Mouse (Mus musculus): ENCODE measurements around the gene Tead1.

Gene Tead1

DNA sequence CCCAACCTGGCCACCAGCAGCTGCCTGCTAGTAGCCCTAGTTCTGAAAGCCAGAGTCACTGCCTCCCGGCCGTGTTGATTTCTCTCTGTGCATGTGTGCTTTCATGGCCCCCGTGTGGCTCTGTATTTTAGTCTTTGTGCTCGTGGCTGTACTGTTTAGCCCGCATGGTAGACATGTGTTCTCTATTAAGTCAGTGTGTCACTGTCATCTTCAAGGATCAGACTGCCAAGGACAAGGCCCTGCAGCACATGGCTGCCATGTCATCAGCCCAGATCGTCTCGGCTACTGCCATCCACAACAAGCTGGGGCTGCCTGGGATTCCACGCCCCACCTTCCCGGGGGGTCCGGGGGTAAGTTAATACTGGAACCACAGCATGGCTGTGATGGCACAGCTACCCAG lies 177.5 kb downstream of the Tead1 start:
- DNase-seq (ENCODE audit: low spot score in 2 of 2) = no peak

DNA sequence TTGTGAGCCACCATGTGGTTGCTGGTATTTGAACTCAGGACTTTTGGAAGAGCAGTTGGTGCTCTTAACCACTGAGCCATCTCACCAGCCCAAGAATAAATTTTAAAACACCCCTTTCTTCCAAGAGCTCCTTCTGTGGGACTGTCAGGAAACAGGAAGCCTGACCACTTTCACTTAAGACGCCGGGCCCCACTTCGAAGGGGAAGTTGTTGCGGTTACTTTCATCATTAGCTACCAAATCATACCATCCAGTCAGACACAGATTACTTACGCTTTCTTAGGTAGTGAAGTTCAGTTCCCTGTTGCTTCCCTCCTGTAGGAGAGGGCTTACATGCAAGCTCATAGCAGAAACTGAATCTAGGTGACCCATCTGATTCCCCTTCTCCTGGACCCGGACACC lies 180.8 kb downstream of the Tead1 start:
- DNase-seq (ENCODE audit: low spot score in 2 of 2) = no peak

DNA sequence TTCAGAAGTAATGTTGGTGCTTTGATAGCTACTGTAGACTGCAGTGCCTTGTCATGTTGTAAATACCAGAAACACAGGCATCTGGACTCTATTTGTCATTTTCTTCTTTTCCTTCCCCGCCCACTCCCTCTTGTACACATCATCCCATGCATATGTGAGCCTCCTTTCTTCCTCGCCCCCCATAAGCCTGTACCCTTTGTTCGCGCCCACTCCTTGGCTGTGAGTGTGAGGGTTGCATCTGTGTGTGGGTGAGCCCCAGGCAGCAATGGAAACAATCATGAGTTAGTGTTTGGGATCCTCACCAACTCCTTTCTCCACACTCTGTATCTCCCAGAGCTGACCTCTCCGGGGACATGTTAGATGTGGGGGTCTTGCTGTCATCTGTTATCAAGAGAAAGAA lies 183.0 kb downstream of the Tead1 start:
- DNase-seq (ENCODE audit: low spot score in 2 of 2) = peak; percentile 66 to 68

DNA sequence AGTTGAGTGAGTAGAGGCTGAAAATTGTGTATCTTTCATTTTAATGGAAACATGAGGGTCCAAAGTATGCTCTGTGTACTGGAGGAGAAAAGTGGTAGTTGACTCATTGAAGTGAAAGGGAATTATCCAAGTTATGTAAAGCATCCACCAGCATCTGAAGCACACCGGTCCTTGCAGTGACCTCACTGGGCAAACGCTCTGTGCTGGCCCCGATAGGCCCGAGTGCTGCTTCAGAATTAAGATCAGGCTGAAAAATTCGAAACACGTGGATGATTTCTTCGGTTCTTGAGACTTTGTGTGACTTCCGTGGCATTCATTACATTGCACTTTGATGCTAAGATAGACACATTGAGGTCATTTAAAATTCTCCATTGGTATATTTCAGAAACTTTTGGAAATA lies 185.1 kb downstream of the Tead1 start:
- no peak for DNase-seq (ENCODE audit: low spot score in 2 of 2)

DNA sequence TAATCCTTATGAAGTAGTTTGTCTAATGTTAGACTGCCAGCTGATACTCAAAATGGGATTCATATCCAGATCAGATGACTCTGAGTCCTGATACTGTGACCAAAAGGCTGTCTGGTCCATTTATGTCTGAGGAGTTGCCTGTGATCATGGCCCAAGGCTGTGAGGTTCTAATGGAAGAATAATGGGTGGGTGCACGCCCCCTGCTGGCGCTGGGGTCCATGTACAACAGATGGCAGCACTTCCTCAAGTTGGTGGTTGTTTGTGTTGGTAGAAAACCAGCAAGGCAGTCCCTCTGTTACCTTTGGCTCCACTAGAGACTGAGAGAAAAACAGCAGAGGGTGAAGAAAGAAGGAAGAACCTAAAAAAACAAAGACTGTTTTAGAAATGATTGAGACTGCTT lies 186.6 kb downstream of the Tead1 start:
- DNase-seq (ENCODE audit: low spot score in 2 of 2) = peak; percentile 73 to 76

DNA sequence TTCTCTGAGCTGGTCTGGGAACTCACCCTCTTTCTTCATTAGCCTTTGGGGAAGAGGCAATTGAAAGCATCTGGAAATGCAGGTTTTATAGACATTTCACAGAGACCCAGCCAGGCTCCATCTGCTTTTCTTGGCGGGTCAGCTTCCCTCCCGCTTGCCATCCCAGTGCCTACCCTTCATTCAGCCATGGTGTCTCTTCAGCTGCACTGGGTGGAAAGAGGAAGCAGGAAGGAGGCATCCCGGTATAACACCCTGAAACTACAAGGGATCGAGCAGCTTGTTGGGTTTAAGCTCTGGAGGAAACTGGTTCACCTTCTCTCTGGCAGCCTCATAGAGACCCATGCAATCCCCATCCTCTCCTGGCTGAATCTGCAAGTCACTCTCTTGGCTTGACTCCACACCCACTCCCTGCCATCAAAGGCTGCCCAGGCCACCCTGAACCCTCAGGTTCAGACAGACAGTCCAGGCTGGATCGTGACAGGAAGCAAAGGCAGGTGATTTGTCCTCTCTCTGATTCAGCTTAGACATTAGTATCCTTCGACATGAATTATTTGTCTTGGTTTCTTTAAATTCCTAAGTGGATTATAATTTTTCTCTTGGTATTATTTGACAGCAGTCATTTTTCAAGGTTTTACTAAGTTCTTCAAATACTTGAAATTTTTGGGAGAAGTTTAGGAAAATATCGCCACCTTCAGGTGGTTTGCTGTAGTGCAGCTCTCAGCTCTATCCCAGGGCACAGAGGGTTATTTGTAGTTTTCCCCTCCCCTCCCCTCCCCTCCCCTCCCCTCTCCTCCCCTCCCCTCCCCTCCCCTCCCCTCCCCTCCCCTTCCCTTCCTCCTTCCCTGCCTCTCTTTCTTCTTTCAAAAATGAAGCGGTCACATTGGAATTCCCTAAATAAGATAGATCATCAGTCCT lies 189.7 kb downstream of the Tead1 start:
- DNase-seq (ENCODE audit: low spot score in 2 of 2) = peak; percentile 56 to 68

DNA sequence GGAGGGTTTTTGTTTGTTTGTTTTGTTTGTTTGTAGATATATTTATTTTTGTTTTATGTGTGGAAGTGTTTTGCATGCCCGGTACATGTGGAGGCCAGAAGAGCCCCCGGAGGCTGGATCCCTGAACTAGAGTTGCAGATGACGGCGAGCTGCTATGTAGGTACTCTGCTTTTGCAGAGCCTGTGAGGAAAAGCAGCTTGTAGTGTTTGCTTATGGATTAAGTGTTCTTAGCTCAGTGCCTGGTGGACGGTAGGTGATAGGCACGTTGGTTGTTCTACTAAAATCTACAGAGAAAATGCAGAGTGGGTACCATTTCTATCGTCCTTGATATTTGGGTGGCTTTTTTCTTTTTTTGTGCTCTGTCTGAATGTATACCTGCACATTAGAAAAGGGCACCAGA lies 192.6 kb downstream of the Tead1 start:
- DNase-seq (ENCODE audit: low spot score in 2 of 2) = no peak

DNA sequence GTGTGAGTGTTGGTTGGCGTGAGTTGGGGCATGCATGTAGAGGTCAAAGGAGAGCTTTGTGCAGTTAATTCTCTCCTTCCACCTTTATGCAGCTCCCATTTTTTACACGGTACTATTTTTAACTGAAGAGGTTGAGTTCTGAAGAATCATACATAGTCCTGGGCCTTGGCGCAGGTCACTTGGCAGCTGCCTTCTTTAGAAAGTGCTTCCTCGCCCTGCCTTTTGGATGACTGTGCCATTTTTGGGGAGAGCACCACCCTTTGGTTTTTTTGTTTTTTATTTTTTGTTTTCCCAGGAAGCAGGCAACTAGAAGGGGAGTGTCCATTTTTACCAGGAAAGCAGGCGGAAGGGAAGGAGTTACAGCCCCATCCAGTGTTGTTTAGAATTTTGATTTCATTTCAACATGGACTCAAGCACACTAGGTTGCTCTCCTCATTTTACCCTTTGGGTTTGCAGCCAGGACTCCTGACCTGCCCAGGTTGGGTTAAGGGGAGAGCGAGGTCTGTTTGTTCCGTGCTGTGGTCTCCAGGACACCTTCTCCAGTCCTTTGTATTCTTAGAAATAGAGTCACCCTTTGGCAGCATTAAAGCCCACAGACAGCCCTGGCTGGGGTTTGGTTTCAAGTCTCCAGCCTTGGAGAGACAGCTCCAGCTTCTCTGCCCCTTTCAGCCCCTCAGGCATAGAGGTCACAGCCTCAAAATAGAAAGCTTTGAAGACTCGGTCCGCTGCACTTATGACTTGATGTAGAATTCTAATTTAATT lies 193.5 kb downstream of the Tead1 start:
- DNase-seq (ENCODE audit: low spot score in 2 of 2) = no peak

DNA sequence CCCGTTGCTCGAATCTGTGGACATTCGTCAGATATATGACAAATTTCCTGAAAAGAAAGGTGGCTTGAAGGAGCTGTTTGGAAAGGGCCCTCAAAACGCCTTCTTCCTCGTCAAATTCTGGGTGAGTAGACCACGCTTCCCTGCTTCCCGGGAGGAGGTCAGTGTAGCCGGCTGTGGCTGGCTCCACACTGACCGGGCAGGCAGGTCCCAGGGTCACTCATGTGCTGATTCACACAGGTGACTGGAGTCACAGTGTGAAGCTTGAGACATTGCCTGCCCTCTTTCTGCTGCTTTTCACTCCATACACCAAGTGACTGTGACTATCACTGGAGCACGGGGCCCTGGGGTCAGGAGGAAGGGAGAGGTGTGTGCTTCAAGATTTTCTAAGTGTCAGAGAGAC lies 197.0 kb downstream of the Tead1 start:
- DNase-seq (ENCODE audit: low spot score in 2 of 2) = no peak

DNA sequence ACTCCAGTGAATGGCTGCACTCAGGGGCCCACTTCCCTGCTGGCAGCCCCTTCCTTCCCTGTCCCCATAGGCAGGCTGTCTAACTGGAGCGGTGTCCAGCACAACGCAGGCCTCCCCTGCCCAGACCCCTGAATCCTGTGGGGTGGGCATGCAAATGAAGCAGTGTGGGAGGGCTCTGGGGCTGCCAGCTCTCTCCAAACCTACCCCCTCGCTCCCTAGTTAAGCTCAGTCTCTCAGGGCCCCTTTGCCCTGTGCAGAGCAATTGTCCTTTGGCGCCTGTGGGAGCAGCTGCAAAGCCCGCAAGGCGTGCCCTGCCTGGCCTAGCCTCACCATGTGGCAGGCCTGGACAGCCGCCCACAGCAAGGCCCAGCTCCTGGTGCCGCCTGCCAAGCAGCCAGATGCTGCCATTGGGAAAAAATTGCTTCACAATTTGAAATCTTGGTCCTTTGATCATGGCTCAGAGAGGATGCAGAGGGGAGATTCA lies 204.7 kb downstream of the Tead1 start:
- DNase-seq (ENCODE audit: low spot score in 2 of 2) = peak; percentile 26 to 53

DNA sequence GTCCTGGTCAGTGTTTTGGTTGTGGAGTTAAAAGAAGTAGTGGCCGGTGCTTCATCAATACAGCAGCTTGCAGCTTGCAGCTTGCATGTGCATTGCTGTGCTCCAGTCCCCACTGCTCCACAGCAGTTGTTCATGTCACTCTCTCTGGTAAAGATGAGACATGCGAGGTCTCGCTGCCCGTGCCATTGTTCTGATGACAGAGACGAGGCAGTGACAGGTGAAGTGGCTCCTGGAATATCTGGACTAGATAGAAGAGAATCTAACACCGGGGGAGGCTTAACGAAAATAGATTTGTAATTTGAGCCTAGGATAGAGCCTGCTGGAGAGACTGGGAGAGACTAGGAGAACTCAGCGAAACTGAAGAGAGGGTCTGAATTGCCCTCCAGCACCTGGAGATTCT lies 206.4 kb downstream of the Tead1 start:
- DNase-seq (ENCODE audit: low spot score in 2 of 2) = no peak

DNA sequence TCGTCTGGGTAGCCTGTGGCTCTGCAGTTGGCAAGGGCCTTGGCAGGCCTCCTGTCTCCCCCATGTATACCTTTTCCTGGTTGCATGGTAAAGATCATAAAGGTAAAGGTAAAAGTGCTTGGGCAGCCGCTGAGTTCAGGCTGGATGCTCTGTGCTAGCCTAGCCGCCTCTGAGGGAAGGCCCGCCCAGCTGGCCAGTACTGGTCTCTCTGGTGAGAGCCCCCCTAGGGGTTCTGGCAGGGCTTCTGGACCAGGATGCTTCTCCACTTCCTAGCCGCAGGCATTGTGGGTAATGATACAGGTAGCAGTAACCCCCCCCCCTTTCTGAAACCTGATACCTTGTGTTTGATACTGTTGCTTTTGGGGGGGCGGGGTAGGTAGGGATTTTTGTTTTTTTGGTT lies 212.8 kb downstream of the Tead1 start:
- DNase-seq (ENCODE audit: low spot score in 2 of 2) = no peak

DNA sequence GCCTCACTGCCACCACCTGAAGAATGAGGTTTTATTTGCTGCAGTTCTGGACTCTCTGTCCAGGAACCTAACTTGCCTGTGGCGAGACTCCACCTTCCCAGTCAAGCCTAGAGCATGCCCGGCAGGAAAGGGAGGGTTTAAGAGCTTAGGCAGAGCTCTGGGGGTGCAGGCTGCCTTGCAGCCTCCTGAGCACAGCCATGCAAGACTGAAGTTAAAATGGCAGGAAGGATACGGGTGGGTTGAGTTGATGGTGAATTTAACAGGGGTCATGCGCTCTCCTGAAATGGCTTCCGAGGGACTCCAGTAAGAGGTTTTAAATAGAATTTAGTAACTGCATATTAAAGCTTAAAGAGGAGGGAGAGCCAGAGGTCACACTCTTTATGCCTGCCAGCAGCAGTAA lies 213.5 kb downstream of the Tead1 start:
- DNase-seq (ENCODE audit: low spot score in 2 of 2) = no peak

DNA sequence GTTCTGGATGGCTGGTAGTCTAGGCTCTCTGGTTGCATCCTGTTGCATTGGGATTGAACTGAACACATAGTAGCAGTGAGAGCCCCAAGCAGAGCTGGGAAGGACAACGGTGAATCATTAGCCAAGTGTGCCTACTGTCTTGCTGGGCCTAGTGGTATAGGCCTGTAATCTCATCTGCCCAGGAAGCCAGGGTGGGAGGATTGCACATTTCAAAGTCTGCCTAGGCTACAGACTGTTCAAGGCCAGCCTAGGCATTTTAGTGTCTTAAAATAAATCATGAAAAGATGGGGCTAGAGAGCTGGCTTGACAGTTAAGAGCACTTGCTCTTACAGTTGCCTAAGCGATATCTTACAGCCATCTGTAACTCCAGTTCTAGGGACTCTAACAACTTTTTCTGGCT lies 217.2 kb downstream of the Tead1 start:
- no peak for DNase-seq (ENCODE audit: low spot score in 2 of 2)

DNA sequence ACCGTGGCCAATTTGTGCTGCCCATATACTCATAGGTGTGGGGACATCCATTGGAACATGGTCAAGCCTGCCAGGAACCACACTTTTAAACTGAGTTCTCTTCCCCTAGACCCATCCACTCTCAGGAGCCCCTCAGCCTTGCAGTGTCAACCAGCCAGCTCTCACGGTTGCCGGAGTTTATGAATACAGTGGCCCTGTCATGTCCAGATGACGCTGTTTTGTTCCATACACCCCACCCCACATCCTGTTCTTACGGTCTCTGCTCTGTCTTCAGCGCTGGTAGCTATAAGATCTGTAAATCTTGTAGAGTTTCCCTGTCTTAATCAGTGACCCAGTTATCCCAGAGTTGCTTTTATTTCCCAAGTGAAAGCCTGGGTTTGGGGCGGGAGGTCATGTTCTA lies 222.6 kb downstream of the Tead1 start:
- no peak for DNase-seq (ENCODE audit: low spot score in 2 of 2)

DNA sequence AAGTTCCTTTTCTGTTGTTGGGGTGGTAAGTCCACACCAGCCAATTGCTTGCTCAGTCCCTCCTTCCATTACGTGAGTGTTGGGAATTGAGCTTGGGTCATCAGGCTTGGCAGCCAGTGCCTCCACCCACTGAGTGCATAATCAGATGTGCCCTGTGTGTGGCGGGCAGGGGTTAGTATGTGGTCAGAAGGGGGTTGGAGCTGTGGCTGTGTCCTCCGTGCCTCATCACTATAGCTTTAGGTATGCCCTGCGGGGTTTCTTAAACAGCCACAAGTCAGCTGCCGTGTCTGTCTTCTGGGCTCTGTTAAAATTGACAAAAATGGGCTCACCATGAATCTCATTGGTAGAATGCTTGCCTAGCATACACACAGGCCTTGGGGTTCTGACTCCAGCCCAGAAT lies 227.7 kb downstream of the Tead1 start:
- no peak for DNase-seq (ENCODE audit: low spot score in 2 of 2)

DNA sequence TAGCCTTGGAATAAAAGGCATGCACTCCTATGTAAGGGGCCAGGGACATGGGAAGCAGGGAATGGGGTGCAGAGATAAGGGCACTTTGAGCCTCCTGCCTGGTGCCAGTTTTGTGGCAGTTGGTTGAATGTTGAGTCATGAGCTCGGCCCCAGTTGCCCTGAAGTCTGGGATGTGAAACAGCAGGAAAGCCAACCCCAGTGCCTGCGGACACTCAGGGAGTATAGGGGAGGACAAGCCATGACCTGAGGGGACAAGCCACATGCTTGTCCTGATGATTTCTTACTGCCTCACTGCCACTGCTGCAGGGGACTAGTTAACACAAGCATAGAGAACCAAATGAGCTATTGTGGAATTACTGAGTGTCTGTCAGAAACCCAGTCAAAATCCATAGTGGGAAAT lies 228.3 kb downstream of the Tead1 start:
- DNase-seq (ENCODE audit: low spot score in 2 of 2) = no peak

DNA sequence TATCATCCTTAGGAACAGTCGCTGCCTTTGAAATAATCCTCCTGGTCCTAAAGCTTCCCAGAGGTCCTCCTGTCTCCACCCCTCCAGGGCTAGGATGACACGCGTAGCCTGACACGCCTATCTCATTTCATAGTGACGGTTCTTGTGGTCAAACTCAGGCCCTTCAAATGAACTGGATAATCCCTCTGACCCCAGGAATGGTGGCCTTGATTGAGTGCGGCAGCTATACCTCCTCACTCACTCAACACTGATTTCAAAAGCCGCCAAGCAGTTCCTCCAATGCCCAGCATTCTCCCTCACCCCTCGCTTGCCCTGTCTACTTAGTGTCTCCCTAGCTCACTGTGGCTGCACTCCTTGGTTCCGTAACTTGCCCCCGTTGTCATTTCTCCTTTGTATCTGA lies 230.0 kb downstream of the Tead1 start:
- DNase-seq (ENCODE audit: low spot score in 2 of 2) = no peak

DNA sequence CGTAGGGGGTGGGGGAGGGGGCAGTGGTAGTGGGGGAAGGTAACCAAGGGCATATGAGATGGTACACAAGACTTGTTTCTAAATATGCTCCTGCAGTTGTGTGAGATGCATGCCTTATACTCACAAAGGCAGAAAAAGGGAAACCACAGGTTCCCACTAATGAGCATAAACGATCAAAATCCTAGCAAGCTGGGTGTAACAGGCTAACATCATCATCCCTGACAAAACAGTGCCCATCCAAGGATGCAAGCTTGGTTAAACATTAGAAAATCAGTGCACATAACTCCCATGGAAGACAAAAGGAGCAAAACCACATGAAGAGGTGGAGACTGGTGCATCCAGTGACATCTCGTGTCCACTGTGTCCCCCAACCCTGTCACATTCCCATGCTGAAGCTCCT lies 233.9 kb downstream of the Tead1 start:
- no peak for DNase-seq (ENCODE audit: low spot score in 2 of 2)

DNA sequence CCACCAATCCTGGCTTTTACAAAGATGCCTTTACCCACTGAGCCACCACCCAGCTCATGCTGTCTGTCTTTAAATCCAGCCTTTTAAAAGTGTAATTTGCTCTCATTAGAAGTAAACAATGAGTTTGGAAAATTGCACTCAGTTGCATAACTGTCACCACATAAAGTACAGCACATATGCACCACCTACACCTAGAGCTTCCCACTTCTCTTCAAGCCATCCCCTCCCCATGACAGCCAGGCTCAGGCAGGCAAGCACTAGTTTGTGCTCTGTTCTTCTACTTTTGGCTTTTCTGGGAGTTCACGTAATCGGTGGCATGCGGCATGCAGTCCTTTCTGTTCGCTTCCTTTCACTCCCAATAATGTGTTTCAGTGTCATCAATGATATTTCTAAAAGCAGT lies 236.5 kb downstream of the Tead1 start:
- peak; percentile 10 to 55 for DNase-seq (ENCODE audit: low spot score in 2 of 2)

DNA sequence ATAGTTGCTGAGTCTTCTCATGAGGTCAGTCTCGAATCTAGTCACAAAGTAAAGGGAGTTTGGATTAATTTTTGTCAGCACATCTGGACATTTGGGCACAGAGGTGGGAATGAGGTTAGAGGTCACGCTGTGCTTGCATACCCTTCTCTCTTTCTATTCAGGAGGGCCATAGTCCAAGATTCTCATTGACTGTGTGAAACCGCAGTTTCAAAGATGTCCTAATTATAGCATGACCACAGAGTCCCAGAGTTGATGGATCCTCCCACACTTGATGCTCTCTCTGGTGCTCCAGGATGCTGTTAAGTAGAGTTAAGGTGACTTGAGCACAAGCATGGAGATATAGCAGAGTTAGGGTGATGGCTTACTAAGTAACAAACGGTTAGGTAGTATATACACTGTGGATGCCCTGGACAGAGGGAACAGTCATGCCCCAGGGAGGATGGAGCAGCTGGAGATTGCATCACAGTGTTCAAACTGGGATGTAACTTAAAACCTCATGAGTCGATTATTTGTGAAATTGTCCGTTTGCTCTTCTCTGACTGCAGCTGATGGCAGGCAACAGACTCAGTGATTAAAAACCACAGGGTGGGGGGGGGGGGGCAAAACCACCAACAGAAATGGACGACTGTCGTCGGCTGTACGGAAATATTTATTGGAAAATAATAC lies 238.6 kb downstream of the Tead1 start:
- DNase-seq (ENCODE audit: low spot score in 2 of 2) = no peak

DNA sequence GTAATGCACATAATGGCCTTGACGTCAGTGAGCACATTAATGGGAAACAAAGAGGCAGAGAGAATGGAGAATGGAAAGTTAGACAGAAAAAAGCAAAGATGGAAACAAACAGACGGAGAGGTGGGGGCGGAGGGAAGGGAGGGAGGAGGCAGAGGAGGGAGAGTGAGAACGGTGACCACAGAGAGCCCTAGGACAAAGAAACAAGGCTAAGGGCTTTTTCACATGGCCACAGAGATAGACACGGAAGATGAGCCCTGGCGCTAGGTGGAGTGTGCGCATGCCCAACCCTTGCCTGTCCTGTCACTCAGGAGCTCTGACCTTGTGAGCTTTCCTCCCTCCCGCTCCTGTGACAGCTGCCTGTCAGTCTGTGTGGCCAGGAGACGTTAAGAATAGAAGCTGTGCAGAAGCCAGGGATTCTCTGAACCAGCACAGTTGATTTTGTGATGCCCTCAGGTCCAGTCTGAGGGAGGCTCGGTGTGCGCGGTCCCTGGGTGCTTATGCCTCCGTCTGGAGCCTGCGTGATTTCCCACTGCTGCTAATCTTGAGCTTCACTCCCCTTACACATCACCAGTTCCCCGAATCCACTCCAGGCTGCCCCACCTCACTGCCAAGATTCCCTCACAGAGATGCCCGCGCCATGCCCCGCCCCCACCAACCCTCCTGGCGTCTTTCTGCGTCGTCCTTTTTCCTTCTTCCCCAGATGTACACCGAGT lies 239.3 kb downstream of the Tead1 start:
- peak; percentile 12 to 27 for DNase-seq (ENCODE audit: low spot score in 2 of 2)

All from right cerebral cortex, adult 2 months (tissue).